Mouse (Mus musculus) kidney, adult 8-10 months (tissue): Measurements from ENCODE around the gene Pidd1.
"Not testable (repeated sequence)": the region's sequence is repeated elsewhere in the genome, so short reads cannot be mapped to it uniquely, and the experiment has no call there.

Experiments used
- DNase-seq, 2 experiments: peaks; one replicate each; pipeline ENCODE4 v3.0.0; 2022

Pidd1 gene

DNA sequence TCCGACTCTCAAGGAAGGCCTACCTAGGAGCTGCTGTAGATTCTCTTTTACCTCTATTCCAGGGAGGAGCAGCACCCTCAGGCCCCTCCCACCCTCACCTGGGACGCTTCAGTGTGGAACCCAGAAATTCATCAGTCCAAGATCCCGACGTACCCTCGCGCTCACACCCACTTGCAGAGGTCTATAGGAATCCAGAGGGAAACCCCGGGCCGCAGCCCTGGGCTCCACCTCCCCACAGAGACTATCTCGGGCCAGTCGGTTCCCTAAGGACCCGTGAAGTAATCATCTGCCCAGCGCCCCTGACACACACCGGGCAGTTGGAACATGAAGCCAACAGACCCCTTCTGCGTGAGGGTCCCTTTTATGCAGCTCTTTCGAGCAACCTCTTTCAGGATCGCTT lies 30.5 kb downstream of the Pidd1 start:
- no peak for DNase-seq

DNA sequence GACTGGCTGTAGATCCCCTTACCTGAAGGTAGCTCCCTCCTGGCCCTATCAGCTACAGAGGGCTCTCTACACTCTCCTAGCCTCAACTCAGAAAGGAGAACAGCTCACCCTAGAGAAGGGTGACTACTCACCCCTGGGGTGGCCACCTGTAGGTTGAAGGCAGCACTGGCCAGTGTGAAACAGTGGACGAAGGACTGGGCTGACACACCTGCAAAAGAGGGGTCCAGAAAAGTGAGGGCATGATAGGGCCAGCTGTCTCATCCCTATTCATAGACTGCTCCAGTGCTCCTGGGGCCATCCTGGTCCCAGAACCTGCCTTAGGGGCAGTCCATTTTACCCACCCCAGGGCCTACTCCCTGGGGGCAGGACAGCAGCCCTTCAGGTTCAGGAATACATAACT lies 32.2 kb downstream of the Pidd1 start:
- DNase-seq: no peak

DNA sequence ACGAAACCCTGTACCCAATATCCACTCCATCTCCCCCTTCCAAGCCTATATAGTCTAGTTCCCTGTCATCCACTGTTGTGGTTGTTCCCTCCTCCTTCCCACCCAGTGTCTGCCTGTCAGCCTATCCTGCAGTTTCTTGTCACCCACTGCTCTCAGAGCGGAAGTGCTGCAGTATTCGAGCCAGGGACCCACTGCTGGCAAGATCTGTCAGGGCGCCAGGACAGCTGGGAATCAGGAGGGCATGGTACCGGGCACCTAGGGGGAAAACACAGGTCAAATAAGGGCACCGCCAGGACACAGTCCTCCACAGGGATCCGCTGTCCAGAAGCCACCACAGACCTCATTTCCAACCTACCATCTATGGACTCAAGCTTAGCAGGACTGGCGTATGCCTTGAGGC lies 33.2 kb downstream of the Pidd1 start:
- no peak for DNase-seq

DNA sequence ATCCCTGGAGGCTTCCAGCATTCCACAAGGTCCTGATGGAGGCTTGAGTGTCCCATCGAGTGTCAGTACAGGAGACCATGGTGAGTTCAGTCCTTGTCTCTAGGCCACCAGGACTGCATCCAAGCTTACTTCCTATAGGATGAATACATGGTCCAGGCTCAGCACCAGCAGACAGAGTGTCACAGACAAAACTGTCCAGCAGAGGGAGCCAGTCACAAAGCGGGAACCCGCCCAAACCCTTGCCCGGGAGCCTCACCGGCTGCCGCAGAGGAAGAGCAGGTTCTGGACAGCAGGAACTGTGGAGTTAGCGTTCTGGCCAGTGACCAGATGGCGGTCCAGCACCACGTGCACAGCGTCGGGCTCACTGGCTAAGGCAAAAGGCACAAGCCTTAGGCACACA lies 35.0 kb downstream of the Pidd1 start:
- peak; percentile 75 to 90 for DNase-seq

DNA sequence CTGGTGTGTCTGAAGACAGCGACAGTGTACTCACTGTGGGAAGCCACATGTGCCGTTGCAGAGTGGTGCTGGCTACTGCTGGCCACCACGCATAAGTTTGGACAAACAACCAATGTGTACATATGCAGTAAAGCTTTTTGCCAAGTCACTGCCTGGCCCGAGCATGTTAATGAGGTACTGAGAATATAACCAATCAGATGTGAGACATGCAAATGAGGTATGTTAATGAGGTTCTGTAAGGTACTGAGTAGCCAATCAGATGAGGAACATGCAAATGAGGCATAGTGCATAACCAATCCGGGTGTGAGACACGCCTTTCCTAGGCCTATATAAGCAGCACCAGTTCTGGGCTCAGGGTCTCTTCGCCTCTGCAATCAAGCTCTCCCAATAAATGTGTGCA lies 36.2 kb downstream of the Pidd1 start:
- not testable (repeated sequence) for DNase-seq

DNA sequence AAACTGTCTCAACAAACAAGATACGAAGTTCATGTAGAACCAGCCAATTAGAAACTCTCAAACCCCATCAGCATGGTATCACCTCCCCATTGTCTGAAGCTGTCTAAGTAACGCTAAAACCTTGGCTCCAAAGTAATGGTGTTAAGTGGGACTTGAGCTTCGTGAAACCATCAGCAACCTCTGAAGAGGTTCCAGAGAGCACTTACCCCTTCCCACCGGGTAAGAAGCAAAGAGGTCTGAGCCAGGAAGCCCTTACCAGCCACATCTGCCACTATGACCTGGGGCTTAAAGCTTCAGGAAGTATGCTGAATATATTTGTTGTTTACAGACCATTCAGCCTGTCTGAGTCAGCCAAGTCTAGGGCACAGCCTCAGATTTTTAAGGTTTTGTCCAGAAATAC lies 38.4 kb downstream of the Pidd1 start:
- DNase-seq: no peak

DNA sequence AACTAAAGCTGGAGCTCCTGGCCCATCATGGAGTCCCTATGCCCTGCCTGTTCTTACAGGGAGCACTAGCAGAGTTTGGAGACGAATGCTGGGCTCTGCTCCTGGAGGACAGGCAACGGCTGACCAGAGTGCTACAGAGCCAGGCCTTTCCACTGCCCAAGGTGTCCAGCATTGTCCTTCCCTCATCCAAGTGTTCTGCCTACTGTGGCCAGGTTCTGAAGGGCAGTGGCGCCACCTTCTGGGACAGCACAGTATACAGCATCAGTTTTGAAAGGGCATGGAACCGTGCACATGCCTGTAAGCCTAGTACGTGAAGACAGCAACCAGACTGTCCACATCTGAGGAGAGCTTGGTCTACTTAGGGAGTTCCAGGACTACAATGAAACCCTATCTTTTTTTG lies 40.5 kb downstream of the Pidd1 start:
- DNase-seq: peak; percentile 38 to 55

DNA sequence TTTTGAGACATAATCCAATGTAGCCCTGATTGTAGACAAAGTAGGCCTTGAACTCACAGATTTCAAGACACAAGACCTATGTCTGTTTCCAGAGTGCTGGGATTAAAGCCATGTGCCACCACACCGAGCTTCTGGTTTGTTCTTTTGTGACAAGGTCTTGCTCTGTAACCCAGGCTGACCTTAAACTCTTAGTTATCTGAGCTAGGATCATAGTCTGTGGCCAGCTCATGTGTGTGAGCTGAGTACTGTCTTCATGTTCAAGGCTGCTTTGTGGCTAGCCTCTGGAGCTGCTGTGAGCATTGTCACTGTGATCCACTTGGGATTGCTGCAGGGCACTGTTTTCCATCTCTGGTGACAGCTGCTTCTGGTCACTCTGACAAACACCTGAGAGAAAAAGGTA lies 48.5 kb downstream of the Pidd1 start:
- no peak for DNase-seq

DNA sequence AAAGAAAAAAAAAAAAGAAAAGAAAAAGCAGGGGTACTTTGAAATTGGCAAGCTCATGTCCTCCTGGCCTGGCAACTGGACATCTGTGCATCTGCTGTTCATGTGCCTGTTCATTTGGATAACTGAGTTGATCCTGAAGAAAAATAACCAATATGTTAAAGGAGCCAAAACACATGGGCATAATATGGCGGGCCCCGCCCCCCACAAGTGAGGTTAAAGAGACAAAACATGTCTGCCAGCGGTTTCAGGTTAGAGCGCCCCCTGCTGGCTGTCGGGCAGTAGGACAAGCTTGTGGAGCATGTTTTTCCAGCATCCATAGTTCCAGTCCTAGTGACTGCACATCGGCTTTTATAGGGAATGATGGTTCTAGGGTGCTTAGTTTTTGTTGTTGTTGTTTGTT lies 49.1 kb downstream of the Pidd1 start:
- DNase-seq: peak; percentile 55 to 75

DNA sequence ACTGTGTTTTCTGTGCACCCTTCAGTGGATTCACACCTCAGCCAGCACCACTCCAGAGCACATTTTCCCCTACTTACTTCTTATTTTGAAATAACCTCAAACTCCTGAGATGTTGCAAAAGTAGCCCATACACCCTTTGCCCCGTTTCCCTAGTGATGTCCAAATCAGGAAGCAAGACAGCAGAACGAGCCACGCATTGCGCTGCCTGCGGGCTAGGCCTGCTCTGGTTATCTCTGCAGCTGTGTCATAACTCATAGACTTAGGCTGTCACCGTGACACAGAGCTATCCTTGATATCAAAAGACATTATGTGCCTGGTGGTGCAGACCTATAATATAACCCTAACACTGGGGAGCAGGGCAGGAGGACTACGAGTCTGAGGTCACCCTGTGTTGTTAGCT lies 49.7 kb downstream of the Pidd1 start:
- no peak for DNase-seq

DNA sequence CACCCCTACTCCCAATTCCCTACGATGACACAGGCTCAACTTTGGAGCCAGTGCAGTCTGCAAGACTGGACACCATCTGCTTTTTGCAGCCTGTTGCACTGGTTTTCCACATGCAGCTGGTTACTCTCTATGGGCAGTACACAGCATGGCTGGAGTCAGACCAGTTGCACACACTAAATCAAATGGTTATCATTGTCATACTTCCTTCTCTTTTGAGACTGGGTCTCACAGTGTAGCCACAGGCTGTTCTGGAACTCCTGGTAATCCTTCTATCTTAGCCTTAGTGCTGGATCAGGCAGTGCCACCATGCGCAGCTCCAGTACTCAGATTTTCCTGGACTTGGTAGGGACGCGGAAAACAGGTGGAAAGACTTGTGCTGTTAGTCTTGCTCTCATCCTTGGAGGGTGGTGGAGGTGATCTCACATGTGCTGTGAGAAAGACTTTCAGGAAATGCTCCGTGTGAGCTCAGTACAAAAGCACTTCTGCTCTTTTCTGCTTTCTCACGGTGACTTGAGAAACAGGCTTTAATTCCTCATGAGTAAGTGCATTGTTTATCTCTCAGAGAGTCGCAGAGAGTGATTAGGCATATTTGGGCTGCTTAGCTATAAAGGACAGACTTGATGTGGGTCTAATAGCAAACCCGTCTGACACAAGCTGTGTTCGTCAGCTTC lies 51.1 kb downstream of the Pidd1 start:
- DNase-seq: no peak

DNA sequence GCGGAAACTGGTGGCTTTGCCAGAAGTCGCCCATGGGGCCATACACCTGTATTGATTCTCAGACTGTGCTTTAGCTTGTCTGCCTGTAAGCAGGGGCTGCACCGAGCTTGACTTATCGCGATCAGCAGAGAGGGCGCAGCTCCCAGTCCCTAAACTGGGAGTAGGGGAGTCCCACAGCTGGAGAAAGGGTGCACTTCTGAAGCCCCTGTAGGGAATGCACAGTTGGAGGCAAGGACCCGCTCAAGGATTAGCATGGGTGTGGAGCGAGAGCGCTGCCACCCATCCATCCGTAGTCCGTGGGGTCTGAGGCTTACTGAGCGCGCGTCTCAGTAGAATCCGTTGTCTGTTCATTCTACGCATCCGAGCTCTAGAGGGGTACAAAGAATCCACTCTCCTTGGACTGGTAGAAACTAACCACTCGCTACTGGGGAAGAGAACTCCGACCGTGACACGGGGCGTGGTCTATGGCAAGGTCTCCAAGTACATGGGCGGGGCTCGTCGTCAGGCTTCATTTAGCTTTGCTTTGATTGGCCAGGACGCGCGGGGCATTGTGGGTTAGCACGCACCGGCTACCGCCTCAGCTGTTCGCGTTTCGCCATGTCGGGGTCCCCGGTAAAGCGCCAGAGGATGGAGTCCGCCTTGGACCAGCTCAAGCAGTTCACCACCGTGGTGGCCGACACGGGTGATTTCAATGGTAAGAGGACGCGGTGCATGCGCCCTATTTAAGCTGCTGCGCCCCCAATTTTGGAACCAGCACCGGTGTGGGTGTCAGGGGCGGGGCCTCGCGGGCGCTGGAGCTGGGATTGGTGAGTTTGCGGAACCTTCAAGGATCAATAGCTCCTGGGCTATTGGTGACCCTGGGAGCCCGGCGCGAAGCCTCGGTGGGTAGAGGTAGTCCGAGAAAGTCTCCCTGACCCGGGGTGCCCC lies 51.9 kb downstream of the Pidd1 start, which contains the start of gene Taldo1:
Gene Taldo1 (plus strand): TSS at position 575 of the 927 bp plus-strand sequence.
- DNase-seq: peak; percentile 97 to 98

DNA sequence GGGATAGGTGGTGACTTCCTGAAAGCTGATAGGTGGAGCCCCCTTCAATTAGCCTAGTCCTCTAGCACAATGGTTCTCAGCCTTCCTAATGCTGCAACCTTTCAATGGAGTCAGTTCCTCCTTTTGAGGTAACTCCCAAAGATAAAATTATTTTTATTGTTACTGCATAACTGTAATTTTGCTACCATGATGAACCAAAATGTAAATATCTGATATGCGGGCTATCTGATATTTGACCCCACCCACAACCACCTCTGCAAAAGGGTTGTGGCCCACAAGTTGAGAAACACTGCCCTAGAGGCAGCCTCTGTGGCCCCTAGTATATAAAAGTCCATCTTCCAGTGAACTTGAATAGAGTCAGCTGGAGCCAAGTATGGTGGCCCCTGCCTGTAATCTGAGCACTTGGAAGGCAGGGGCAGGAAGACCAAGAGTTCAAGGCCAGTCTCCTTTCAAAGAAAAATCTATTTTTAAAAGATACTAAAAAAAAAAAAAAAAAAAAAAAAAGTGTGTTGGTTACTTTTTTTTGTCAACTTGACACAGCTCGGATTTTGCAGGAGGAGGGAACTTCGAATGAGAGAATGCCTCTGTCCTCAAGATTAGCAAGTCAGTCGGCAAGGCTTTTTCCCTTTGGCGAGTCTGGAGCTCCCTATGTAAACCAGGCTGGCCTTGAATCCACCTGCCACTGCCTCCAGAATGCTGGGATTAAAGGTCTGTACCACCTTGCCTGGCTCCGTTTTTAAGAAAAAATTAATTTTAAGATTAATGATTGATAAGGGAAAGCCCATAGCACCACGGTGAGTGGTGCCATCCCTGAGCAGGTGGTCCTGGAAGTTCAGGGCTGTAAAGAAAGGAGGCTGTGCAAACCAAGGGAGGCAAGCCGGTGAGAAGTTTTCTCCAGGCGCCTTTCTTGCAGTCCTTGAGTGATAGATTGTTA lies 53.2 kb downstream of the Pidd1 start:
- peak; percentile 44 to 57 for DNase-seq

DNA sequence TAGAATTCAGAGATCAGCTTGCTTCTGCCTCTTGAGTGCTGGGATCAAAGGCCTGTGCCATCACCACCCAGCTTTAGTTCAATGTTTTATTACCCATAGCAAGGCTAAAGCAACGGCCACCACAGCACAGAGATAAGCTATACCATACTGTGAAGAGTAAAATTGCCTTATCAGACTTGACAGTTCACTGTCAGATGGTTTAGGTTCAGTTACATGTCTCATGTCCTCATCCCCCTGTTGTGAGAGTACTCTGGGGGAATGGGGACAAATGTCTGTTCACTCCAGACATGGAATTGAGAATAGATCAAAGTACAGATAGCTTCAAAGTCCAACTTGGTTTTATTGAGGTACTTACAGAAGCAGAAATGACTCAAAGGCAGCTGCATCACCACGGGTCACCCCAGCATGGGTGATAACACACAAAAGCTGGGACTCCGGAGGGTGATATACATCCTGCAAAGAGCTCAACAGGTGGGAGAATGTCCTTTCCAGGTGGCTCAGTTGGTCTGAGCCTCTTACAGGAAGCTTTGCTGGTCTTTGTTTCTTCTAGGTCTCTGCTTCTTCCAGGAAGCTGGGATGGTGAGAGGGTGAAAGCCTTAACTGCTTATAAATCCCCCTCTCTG lies 55.2 kb downstream of the Pidd1 start:
- DNase-seq: no peak
